Mouse (Mus musculus): ENCODE data around the gene Bora.

Gene Bora

GRCm38 (mm10) chr14:99060616-99061015, 14.6 kb downstream of the Bora start:
- no peak for DNase-seq (ENCODE audit: extremely low read depth, low read depth, low spot score)

- no peak for DNase-seq (ENCODE audit: extremely low read depth, low read depth, low spot score)
These were observed 17.1 kb downstream of the Bora start for GRCm38 (mm10) chr14:99063091-99063490.

- DNase-seq (ENCODE audit: extremely low read depth, low read depth, low spot score) = no peak
These were observed 25.1 kb downstream of the Bora start for GRCm38 (mm10) chr14:99071146-99071545.

- DNase-seq (ENCODE audit: extremely low read depth, low read depth, low spot score) = no peak
These were observed 42.9 kb downstream of the Bora start for GRCm38 (mm10) chr14:99088947-99089346.

DNA sequence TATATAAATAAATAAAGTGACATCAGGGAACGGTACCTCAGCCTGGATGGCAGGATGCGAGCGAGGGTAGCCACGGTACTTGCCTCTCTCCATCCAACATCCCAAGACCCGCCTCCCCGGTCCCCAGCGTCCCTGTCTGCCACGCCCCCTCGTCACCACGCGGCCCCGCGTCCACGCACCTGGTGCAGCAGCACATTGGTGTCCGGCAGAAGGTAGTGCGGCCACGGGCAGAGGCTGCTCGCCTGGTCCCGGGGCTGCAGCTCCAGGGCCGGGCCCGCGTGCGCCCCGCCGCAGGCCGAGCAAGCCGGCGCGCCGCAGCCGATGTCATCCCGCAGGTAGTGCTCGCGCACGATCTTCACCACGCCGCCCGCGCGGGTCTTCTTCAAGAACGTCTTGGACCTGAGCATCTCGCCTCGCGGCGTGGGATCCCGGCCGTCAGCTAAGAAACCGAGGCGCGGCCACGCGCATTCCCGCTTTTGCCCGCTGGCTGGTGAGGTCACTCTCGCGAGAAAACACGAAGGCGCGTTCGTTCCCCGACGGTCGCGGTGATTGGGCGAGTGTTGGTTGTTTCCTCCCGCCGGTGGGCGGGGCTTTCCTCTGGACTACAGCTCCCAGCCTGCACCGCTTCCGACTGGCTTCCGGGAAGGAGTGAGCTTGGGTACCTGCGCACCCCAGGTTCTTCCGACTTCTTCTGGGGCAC, 53.4 kb downstream of the Bora start, which contains the start of the genes Pibf1 and Dis3:
Gene Pibf1 (plus strand): TSS at position 158 of the 700 bp plus-strand sequence.
Gene Dis3 (minus strand): TSS at position 504 of the 700 bp plus-strand sequence.
- DNase-seq (ENCODE audit: extremely low read depth, low read depth, low spot score) = peak; percentile 31

- no peak for DNase-seq (ENCODE audit: extremely low read depth, low read depth, low spot score)
These were observed 54.1 kb downstream of the Bora start for GRCm38 (mm10) chr14:99099967-99100587.

GRCm38 (mm10) chr14:99103050-99103449, 57.0 kb downstream of the Bora start:
- no peak for DNase-seq (ENCODE audit: extremely low read depth, low read depth, low spot score)

DNA sequence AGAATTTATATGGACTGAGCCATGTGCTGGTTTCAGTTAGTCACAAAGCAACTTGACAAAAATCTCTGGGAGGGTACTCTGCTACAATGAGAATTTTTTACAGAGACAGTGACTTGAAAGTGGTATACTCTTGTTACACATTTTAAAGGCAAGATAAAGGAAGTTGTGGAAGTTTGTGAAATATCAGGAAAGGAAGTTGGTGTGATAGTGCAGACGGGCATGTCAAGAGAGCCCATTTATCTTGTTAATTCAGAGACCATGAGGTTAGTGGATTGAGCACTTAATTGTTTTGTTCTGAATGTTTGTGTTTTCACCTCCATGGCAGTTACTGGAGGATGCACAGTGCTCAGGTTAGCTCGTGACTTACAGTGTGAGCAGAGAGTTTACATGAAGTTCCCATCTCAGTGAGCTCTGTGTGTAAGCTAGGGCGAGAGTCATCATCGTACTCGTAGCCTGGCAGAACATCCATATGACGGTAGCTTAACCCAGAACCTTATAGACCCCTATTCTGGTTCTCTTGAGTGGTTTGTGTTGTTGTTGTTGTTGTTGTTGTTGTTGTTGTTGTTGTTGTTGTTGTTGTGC, 58.6 kb downstream of the Bora start:
- DNase-seq (ENCODE audit: extremely low read depth, low read depth, low spot score) = no peak

- DNase-seq (ENCODE audit: extremely low read depth, low read depth, low spot score) = no peak
These were observed 60.6 kb downstream of the Bora start for GRCm38 (mm10) chr14:99106671-99107070.

DNA sequence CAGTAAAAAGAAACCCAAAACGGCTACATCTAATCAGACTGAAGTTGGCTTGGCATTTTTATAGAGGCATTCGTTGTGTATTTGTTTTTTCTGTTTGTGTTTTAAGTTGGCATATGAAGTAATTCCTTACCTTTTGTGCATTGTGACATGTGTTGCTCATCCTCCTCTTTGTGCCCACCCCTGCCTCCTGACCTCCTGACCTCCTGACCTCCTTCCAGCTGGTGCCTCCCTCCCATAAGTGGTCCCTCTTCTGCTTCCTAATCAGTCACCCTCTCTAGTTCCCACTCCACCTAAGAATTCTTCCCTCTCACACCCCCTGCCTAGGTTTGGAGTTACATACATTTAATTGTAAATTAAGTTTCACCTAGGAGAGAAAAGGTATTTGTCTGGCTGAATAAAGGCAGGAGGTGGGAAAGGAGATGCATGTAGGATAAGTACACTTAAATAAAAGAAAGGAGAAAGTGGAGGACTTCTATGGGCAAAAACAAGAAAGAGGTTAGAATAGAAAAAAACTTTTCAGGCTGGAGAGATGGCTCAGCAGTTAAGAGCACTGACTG, 61.7 kb downstream of the Bora start:
- DNase-seq (ENCODE audit: extremely low read depth, low read depth, low spot score) = no peak

DNA sequence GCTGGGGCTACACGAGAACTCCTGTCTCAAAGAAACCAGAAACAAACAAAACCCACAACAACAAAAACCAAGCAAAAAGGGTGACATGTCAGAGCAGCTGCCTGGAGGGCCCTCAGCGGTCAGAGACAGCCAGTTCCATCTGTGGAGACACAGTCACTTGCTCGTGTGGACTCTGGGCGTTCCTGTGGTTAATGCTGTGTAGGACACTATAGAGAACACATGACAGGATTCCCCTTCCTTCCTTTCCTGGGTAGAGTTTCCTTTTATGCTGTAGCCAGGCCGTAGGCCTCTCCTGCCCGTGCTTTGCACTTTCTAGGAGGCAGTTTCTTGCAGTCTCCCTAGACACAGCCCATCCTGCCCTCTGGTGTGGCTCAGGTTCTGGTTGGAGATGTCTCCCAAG, 62.7 kb downstream of the Bora start:
- no peak for DNase-seq (ENCODE audit: extremely low read depth, low read depth, low spot score)

- DNase-seq (ENCODE audit: extremely low read depth, low read depth, low spot score) = no peak
These were observed 71.6 kb downstream of the Bora start for GRCm38 (mm10) chr14:99117576-99117975.

DNA sequence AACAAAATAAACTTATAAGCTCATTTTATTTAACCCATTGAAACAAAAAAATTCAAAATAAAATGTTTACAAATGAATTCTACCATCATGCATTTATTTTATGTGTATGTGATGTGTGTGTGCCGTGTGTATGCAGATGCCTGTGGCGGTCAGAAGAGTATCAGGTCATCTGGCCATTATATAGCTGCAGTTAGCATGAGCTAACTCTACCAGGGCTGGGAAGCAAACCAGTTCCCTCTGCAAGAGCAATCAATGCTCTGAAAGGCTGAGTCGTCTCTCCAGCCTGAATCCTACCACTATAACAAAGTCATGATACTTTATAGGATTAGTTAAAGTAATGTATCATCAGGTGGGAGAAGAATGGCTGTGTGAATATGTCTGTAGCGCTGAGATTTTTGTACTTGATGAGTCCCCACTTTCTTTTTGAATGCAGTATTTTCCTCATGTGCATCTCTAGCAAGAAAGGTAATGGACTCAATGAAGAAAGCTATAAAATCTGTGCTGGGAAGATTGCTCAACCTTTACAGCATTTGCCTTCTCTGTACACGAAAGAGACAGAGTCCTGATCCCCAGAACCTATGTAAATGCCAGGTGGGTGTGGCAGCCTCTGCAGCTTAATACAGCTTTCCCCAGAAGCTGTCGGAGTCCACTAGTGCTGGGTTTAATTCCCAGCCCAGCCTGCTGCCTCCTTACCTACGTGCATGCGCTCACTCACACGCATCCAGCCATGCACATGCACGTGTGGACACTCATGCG, 75.7 kb downstream of the Bora start:
- DNase-seq (ENCODE audit: extremely low read depth, low read depth, low spot score) = no peak

- DNase-seq (ENCODE audit: extremely low read depth, low read depth, low spot score) = no peak
These were observed 78.1 kb downstream of the Bora start for GRCm38 (mm10) chr14:99124076-99124475.
